Mouse (Mus musculus) retina, postnatal 1 day (tissue): ENCODE data around the gene Zfp239.
A peak's percentile ranks its signal among the peaks of the same experiment; 100 is the strongest.
"Not testable (repeated sequence)": the region's sequence is repeated elsewhere in the genome, so short reads cannot be mapped to it uniquely, and the experiment has no call there.

Experiments
- DNase-seq: peaks from one replicate; pipeline ENCODE4 v3.0.0-alpha.2; 2012

Zfp239 gene

GRCm38 (mm10) chr6:117861848-117862247 is at the start of gene Zfp239:
Gene Zfp239, plus strand, starts transcription at chr6:117862100.
- no peak for DNase-seq

GRCm38 (mm10) chr6:117814681-117815080 is 47.2 kb upstream of the Zfp239 start:
- no peak for DNase-seq

GRCm38 (mm10) chr6:117817108-117817541 is 44.8 kb upstream of the Zfp239 start:
- no peak for DNase-seq

GRCm38 (mm10) chr6:117820327-117820726 is 41.6 kb upstream of the Zfp239 start:
- peak; percentile 37 for DNase-seq

GRCm38 (mm10) chr6:117825369-117825768 is 36.5 kb upstream of the Zfp239 start:
- DNase-seq, result peak; percentile 77

- peak; percentile 72 for DNase-seq
Observed at GRCm38 (mm10) chr6:117828273-117828672, 33.6 kb upstream of the Zfp239 start.

GRCm38 (mm10) chr6:117840686-117841510 is 21.0 kb upstream of the Zfp239 start, which contains the start of gene Zfp637:
Gene Zfp637, plus strand, starts transcription at chr6:117841180.
- peak; percentile 97 for DNase-seq

- DNase-seq, result no peak
Observed at GRCm38 (mm10) chr6:117841511-117841955, 20.4 kb upstream of the Zfp239 start.

GRCm38 (mm10) chr6:117844597-117844996 is 17.3 kb upstream of the Zfp239 start:
- no peak for DNase-seq

GRCm38 (mm10) chr6:117846671-117847070 is 15.2 kb upstream of the Zfp239 start:
- not testable (repeated sequence) for DNase-seq

GRCm38 (mm10) chr6:117847772-117848171 is 14.1 kb upstream of the Zfp239 start:
- DNase-seq, result no peak

- no peak for DNase-seq
Observed at GRCm38 (mm10) chr6:117848577-117848976, 13.3 kb upstream of the Zfp239 start.

GRCm38 (mm10) chr6:117851747-117852146 is 10.2 kb upstream of the Zfp239 start:
- DNase-seq, result no peak

- no peak for DNase-seq
Observed at GRCm38 (mm10) chr6:117857990-117858389, 3.9 kb upstream of the Zfp239 start.

- no peak for DNase-seq
Observed at GRCm38 (mm10) chr6:117862465-117862864, 565 bp downstream of the Zfp239 start.

GRCm38 (mm10) chr6:117862899-117863620 is 1.2 kb downstream of the Zfp239 start:
- DNase-seq, result peak; percentile 77

GRCm38 (mm10) chr6:117863751-117864150 is 1.9 kb downstream of the Zfp239 start:
- DNase-seq, result no peak

- no peak for DNase-seq
Observed at GRCm38 (mm10) chr6:117868187-117868586, 6.3 kb downstream of the Zfp239 start.

GRCm38 (mm10) chr6:117871034-117871433 is 9.1 kb downstream of the Zfp239 start:
- no peak for DNase-seq

- DNase-seq, result not testable (repeated sequence)
Observed at GRCm38 (mm10) chr6:117873450-117873849, 11.6 kb downstream of the Zfp239 start.

GRCm38 (mm10) chr6:117874621-117875281 is 12.9 kb downstream of the Zfp239 start:
- no peak for DNase-seq

- DNase-seq, result peak; percentile 96
Observed at GRCm38 (mm10) chr6:117878700-117879407, 17.0 kb downstream of the Zfp239 start.
